Mouse (Mus musculus): ENCODE results near the gene Rab20.
"Not testable (repeated sequence)": the region's sequence is repeated elsewhere in the genome, so short reads cannot be mapped to it uniquely, and the experiment has no call there.

Gene Rab20

DNA sequence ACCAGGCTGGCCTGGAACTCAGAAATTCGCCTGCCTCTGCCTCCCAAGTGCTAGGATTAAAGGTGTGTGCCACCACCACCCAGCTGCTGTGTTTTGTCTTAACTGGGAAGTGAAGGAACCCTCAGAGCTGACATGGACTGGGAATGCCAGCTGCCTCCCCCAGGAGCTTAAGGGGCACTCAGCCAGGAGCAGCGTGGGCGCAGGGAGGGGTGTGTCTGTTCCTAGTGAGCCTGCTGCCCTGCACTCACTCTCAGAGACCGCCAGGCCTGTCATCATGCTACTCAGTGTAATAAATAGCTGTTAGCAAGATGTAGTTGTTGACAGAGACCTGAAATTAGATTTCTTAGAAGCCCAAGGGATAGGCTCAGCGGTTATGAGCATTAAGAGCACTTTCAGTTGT is 32.5 kb upstream of the Rab20 start:
- no peak for TF ChIP-seq POU5F1 (IDR thresholded peaks at IDR 0.05; ENCODE audit: borderline replicate concordance, low read length)
- TF ChIP-seq NANOG (IDR thresholded peaks at IDR 0.05; ENCODE audit: borderline replicate concordance, low read length): no peak
- no peak for TF ChIP-seq CTCF (conservative IDR thresholded peaks at IDR 0.05; ENCODE audit: low read length)
- no peaks in the 10 kb centered on the region for H3K9me3 ChIP-seq (ENCODE audit: low read length)
- no peaks in the 10 kb centered on the region for H3K27me3 ChIP-seq (ENCODE audit: insufficient read depth, low read length)
- no peak overlapping the region for H3K4me3 ChIP-seq (replicated peaks; ENCODE audit: low read length)
- peaks cover 99% of the 10 kb centered on the region for H3K36me3 ChIP-seq (ENCODE audit: insufficient read depth, low read length)
- peaks cover 67% of the 10 kb centered on the region for H3K4me1 ChIP-seq (replicated peaks; ENCODE audit: low read depth, low read length)

DNA sequence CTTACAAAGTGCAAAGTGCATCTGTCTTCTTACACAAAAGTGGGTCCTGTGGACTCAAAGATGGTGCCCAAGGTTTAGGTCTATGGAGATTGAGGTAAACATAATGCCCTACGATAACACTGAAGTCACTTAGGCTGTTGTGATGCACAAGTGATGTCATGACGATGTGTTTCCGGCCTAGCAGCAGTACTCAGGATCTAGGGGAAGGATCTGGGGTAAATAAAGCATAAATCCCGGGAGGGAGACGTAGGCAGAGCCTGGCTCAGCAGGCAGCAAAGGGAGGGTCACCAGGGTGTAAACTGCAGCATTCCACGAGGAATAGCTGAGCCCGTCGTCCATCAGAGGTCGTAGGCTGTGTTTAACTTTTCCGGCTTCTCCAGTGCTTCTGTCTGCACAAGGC is 30.4 kb upstream of the Rab20 start:
- H3K27me3 ChIP-seq (ENCODE audit: insufficient read depth, low read length): no peaks in the 10 kb centered on the region
- no peak for TF ChIP-seq POU5F1 (IDR thresholded peaks at IDR 0.05; ENCODE audit: borderline replicate concordance, low read length)
- no peak for TF ChIP-seq CTCF (conservative IDR thresholded peaks at IDR 0.05; ENCODE audit: low read length)
- no peak for TF ChIP-seq NANOG (IDR thresholded peaks at IDR 0.05; ENCODE audit: borderline replicate concordance, low read length)

DNA sequence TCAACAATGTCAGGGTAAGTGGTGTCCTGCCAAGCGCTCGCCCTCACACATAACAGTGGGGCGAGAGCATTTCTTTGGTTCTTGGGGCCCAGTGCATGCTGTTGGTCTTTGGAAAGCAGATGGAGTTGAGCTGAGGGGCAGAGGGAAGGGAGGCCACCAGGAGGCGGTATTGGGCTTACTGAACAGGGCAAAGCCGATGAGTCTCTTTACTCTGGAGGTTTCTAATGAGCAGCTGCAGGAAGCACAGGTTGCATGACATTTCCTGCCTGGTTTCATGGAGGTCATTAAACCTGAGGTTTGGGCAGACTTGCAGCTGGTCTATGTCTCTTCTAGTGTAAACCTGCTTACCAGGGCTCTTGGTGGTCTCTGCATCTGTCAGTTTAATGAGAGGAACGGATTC is 28.3 kb upstream of the Rab20 start:
- Histone ChIP-seq H3K9me3 (ENCODE audit: low read length) (no peaks in the 10 kb centered on the region), H3K27me3 (ENCODE audit: insufficient read depth, low read length) (no peaks in the 10 kb centered on the region), H3K36me3 (ENCODE audit: insufficient read depth, low read length) (peaks cover 96% of the 10 kb centered on the region), H3K4me3 (replicated peaks; ENCODE audit: low read length) (no peak overlapping the region), H3K4me1 (replicated peaks; ENCODE audit: low read depth, low read length) (peaks cover 39% of the 10 kb centered on the region)
- peak; percentile 77 for TF ChIP-seq CTCF (conservative IDR thresholded peaks at IDR 0.05; ENCODE audit: low read length)
- no peak for TF ChIP-seq POU5F1 (IDR thresholded peaks at IDR 0.05; ENCODE audit: borderline replicate concordance, low read length)

More for the DNA sequence above, 30.4 kb upstream of the Rab20 start:
- Histone ChIP-seq H3K36me3 (ENCODE audit: insufficient read depth, low read length) (peaks cover 100% of the 10 kb centered on the region), H3K4me1 (replicated peaks; ENCODE audit: low read depth, low read length) (peaks cover 60% of the 10 kb centered on the region), H3K4me3 (replicated peaks; ENCODE audit: low read length) (no peak overlapping the region), H3K9me3 (ENCODE audit: low read length) (no peaks in the 10 kb centered on the region)

DNA sequence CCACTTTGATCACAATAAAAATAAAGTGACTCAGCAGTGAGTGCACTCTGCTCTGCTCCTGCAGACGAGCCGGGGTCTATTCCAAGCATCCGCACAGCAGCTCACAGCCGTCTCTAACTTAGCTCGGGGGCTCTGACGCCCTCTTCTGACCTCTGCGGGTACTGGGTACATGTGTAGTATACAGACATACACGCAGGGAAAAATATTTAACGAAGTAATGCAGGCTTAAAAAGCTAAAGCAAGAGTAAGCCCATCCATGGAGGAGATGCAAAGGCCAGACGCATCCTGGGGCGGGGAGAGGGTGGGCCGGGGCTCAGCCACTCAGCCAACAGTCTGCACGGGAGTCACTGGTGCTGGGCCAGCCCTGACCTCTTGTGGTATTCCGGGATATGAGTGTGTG is 27.6 kb upstream of the Rab20 start:
- H3K27me3 ChIP-seq (ENCODE audit: insufficient read depth, low read length): no peaks in the 10 kb centered on the region
- H3K4me3 ChIP-seq (replicated peaks; ENCODE audit: low read length): no peak overlapping the region
- TF ChIP-seq NANOG (IDR thresholded peaks at IDR 0.05; ENCODE audit: borderline replicate concordance, low read length) (no peak), POU5F1 (IDR thresholded peaks at IDR 0.05; ENCODE audit: borderline replicate concordance, low read length) (no peak), CTCF (conservative IDR thresholded peaks at IDR 0.05; ENCODE audit: low read length) (no peak; the same call in 1 of the 2 replicates)
- H3K4me1 ChIP-seq (replicated peaks; ENCODE audit: low read depth, low read length): peaks cover 33% of the 10 kb centered on the region
- H3K36me3 ChIP-seq (ENCODE audit: insufficient read depth, low read length): peaks cover 96% of the 10 kb centered on the region
- no peaks in the 10 kb centered on the region for H3K9me3 ChIP-seq (ENCODE audit: low read length)

DNA sequence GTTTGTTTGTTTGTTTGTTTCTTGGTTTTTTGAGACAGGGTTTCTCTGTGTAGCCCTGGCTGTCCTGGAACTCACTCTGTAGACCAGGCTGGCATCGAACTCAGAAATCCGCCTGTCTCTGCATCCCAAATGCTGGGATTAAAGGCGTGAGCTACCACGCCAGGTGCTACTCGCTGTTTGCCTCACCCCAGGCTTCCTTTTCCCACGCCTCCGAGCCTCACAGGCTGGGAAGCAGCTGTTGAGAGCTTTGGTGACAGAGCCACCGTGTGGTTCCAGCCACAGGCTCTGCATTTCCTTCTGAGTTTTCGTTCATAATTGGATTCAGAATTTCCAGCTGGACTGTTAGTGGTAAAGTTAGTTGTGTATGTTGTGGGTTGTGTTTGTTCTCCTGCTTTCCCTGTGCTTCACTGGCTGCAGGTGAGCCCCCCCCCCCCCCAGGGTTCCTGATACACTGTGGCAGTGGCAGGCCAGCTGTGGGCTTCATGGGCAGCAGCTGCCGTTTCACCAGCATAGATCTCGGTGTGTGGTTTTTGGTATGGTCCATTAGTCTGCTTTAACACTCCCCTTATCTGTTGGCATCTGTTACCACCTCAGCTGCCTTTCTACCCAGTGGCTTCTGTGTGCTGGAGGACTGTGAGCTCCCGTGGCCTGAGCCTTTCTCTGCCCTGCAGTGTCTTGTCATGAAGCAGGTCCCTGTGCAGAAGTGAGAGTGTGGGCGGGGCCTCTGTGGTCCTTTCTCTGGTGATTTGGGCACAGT is 25.1 kb upstream of the Rab20 start:
- H3K27me3 ChIP-seq (ENCODE audit: insufficient read depth, low read length): no peaks in the 10 kb centered on the region
- no peak for TF ChIP-seq CTCF (conservative IDR thresholded peaks at IDR 0.05; ENCODE audit: low read length)
- TF ChIP-seq NANOG (IDR thresholded peaks at IDR 0.05; ENCODE audit: borderline replicate concordance, low read length): no peak
- no peak for TF ChIP-seq POU5F1 (IDR thresholded peaks at IDR 0.05; ENCODE audit: borderline replicate concordance, low read length)
- H3K4me3 ChIP-seq (replicated peaks; ENCODE audit: low read length): no peak overlapping the region
- H3K36me3 ChIP-seq (ENCODE audit: insufficient read depth, low read length): peaks cover 81% of the 10 kb centered on the region
- peaks cover 42% of the 10 kb centered on the region for H3K4me1 ChIP-seq (replicated peaks; ENCODE audit: low read depth, low read length)
- H3K9me3 ChIP-seq (ENCODE audit: low read length): no peaks in the 10 kb centered on the region

DNA sequence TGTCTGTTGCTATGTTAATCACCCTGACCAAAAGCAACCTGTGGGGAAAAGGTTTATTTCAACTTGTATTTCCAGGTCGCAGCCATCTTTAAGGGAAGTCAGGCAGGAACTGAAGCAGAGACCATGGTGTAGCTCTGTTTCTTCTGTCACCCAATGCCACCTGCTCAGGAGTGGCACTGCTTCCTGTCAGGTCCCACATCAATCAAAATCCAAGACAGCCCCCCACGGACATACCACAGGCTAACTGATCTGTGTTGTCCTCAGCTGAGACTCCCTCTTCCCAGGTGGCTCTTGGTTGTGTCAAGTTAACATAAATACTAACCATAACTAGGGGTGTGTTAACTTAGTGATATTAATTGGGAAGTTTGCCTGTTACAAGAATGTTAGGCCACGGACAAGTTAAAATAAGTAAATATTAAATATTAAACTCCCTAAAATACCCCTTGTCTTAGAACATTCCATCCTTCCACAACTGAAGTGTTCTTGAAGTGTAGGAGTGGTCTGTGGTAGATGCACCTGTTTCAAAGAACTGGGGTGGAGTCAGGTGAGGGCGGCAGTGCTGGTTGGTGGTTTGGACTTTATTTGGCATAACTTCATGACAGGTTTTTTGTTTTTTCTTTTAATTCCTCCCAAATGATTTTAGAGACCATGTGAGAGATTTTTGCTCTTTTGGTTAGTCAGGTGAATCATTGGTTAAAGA is 20.4 kb upstream of the Rab20 start:
- Histone ChIP-seq H3K4me1 (replicated peaks; ENCODE audit: low read depth, low read length) (peaks cover 34% of the 10 kb centered on the region), H3K36me3 (ENCODE audit: insufficient read depth, low read length) (peaks cover 34% of the 10 kb centered on the region), H3K9me3 (ENCODE audit: low read length) (no peaks in the 10 kb centered on the region), H3K4me3 (replicated peaks; ENCODE audit: low read length) (peak overlapping the region; percentile 90), H3K27me3 (ENCODE audit: insufficient read depth, low read length) (no peaks in the 10 kb centered on the region)
- TF ChIP-seq CTCF (conservative IDR thresholded peaks at IDR 0.05; ENCODE audit: low read length) (no peak), NANOG (IDR thresholded peaks at IDR 0.05; ENCODE audit: borderline replicate concordance, low read length) (no peak), POU5F1 (IDR thresholded peaks at IDR 0.05; ENCODE audit: borderline replicate concordance, low read length) (no peak)

DNA sequence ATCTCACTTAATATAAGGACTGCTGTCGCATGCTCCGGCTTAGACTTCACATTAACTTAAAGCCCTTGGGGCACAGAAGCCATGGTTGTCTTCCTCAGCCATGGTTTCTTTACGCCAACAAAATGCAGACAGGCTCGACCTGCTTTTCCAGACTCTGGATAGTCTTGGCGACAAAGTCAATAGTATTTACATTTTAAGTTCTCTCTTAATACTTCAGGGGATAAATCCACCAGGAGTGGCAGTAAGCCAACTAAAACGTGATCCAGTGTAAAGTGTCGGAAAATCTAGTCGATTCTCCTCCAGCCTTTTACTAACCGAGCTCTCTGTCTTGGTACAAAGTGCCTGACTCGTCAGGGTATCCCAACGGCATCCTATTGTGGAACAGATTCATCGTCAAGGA is 19.8 kb upstream of the Rab20 start:
- Histone ChIP-seq H3K4me1 (replicated peaks; ENCODE audit: low read depth, low read length) (peaks cover 34% of the 10 kb centered on the region), H3K4me3 (replicated peaks; ENCODE audit: low read length) (peak overlapping the region; percentile 90), H3K9me3 (ENCODE audit: low read length) (no peaks in the 10 kb centered on the region), H3K36me3 (ENCODE audit: insufficient read depth, low read length) (peaks cover 27% of the 10 kb centered on the region), H3K27me3 (ENCODE audit: insufficient read depth, low read length) (no peaks in the 10 kb centered on the region)
- TF ChIP-seq POU5F1 (IDR thresholded peaks at IDR 0.05; ENCODE audit: borderline replicate concordance, low read length): no peak
- no peak for TF ChIP-seq NANOG (IDR thresholded peaks at IDR 0.05; ENCODE audit: borderline replicate concordance, low read length)
- TF ChIP-seq CTCF (conservative IDR thresholded peaks at IDR 0.05; ENCODE audit: low read length): no peak

DNA sequence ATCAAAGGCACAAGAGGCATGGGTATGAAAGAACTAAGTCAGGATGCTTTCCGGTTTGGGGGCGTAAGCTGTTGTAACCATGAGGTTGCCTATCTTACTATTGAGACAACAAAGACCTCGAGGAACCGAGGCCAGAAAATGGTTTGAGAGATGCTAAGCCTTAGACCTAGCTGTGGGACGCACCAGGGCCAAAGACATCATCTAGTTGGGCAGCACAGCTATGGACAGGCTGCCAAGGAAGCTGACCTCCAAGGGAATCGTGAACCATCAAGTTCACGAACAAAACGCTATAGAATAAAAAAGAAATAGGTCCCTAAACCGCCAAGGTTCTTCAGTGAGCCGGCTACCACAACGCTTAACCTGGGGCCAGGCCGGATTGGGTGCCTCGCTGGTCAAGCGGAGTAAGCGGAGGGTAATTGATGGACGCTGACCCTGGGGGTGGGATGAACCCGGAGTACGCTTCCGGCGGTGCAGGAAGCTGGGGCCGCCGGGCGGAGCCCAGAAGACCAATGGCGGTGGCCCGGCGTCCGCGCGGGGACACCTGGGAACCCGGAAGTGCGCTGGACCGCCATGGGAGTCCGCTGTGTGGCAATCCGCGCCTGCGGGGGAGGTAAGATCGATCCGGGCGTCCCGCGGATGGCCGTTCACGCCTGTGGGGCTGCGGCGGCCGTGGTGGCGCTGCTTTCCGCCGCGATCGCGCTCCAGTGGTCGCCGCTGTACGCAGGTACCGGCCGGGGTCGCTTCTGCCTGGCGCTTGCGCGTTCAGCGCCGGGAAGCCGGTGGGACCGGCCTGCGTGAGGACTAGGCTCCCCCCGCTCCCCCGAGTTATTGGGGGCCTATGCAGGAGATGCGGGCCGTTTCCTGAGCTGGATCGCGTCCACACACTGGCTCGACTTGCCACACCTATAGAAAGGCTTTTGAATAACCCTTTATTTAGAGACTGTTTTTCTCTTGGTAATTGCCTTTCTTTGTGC is 18.8 kb upstream of the Rab20 start, which contains the start of gene Naxd:
Gene Naxd, plus strand, starts transcription at position 490 of the 974 bp plus-strand sequence.
- Histone ChIP-seq H3K4me3 (replicated peaks; ENCODE audit: low read length) (peak within 1 kb of the TSS; percentile 90), H3K36me3 (ENCODE audit: insufficient read depth, low read length) (peaks cover 18% of the 10 kb centered on the region), H3K4me1 (replicated peaks; ENCODE audit: low read depth, low read length) (peaks cover 34% of the 10 kb centered on the region), H3K27me3 (ENCODE audit: insufficient read depth, low read length) (no peaks in the 10 kb centered on the region), H3K9me3 (ENCODE audit: low read length) (no peaks in the 10 kb centered on the region)
- TF ChIP-seq POU5F1 (IDR thresholded peaks at IDR 0.05; ENCODE audit: borderline replicate concordance, low read length) (no peak), CTCF (conservative IDR thresholded peaks at IDR 0.05; ENCODE audit: low read length) (no peak), NANOG (IDR thresholded peaks at IDR 0.05; ENCODE audit: borderline replicate concordance, low read length) (no peak)

DNA sequence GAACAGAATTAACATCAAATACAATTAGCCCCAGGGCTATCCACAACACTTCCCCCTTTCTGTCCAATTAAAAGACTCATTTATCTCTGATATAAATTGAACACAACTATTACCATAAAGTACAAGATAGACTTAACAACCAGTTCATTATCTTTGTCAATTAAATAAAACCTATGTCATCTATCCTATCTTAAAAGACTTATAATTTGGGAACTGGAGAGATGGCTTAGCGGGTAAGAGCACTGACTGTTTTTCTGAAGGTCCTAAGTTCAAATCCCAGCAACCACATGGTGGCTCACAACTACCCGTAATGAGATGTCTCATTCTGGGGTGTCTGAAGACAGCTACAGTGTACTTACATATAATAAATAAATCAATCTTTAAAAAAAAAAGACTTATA is 13.8 kb upstream of the Rab20 start:
- not testable (repeated sequence) for H3K9me3 ChIP-seq (ENCODE audit: low read length); H3K4me1 ChIP-seq (replicated peaks; ENCODE audit: low read depth, low read length); H3K36me3 ChIP-seq (ENCODE audit: insufficient read depth, low read length); H3K4me3 ChIP-seq (replicated peaks; ENCODE audit: low read length); H3K27me3 ChIP-seq (ENCODE audit: insufficient read depth, low read length)
